Mouse (Mus musculus) central nervous system, embryonic 18 days (tissue): ENCODE results near the gene Hspa8. TPM values are rescaled to one million over a fixed set of nuclear protein-coding genes. Genes with fewer than 3 reads are reported as not detected.

Experiments used
- polyA plus RNA-seq: library from polyadenylated mRNA; depleted of rRNA; stranded (reverse); fragments of >200 nt; gene quantifications from 2 replicates; pipeline ENCODE4 v1.2.3, GENCODE M21; 2012; rRNA removed

The Hspa8 gene
- 2,477 and 2,492 TPM in 2 replicates for polyA plus RNA-seq

DNA sequence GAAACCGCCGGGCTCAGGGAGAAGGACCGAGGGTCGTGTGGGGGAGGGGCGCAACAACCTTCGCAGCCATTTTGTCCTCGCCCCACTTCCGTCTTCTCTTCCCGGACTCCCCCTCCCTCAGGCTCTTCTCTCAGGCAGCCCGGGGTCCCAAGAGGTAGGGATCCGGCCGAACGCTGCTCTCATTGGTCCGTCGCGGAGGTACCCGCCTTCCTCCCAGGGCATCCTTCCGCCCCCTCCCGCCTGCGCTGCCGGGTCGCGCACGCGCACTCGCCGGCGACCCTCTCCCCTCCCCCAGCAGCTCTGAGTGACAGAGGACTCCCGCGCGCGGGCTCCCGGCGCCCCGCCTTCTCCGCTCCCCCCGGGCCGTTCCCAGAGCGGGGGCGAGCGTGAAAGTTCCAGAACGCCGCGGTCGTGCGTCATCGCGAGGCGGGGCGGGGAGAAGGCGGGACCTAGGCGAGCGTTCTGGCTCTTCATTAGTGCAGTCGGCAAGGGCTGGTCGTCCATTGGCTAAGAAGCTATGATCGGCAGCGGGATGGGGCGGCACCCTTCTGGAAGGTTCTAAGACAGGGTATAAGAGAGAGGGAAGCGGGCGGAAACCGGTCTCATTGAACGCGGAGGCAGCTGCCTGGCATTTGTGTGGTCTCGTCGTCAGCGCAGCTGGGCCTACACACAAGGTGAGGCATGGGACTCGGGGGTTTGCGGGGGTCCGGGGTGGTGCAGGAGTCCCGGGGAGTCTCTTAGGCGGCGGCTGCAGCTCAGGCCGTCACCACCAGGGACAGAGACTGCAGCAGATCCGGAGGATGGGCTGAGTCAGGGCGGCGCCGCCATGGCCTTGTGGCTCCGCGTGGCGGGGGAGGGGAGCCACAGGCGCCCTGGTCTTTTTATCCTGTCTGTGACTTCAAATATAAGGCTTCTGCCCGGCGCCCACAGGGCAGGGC lies at the start of gene Hspa8:
Gene Hspa8 (plus strand): TSS at position 310 of the 938 bp plus-strand sequence.

Other genes with a start within 250 kb of the Hspa8 start
- gene Gm21915, start 130.4 kb upstream of the Hspa8 start, polyA plus RNA-seq, result not detected in 2 replicates
- gene Clmp, start 115.0 kb upstream of the Hspa8 start, polyA plus RNA-seq, result 47.3 and 50.6 TPM in 2 replicates
- 0.57 and 0.74 TPM in 2 replicates for gene Bsx, start 73.1 kb downstream of the Hspa8 start, polyA plus RNA-seq
- gene Jhy, start 163.1 kb downstream of the Hspa8 start, polyA plus RNA-seq, result 0.56 and 0.92 TPM in 2 replicates
- 0.03 and 0.07 TPM in 2 replicates for gene Crtam, start 203.6 kb downstream of the Hspa8 start, polyA plus RNA-seq